Mouse (Mus musculus): ENCODE results near the gene Ano1.

The Ano1 gene

DNA sequence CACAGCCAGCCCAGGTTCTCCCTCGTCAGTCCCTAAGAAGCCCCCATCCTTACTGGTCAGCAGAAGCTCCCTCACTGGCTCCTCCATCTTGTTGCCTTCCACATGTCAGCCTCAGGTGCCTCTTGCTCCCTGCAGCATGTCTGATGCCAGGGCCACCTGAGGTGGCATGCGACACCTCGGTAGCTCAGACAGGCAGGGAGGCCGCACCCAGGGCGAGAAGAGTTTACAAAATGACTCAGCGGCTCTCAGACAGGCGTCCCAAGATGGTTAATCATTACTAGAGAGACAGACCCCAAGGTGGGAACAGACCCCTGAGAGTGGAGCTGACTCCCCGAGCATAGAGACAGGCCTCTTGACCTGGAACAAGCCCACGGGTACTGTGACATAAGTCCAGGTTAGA is at the start of gene Ano1:
Ano1 (minus strand) TSS at position 142 of the 400 bp plus-strand sequence.
- DNase-seq = no peak

GRCm38 (mm10) chr7:144798471-144798870 is 46.7 kb upstream of the Ano1 start:
- peak; percentile 54 for DNase-seq

GRCm38 (mm10) chr7:144796986-144797735 is 45.4 kb upstream of the Ano1 start:
- no peak for DNase-seq

GRCm38 (mm10) chr7:144795976-144796474 is 44.3 kb upstream of the Ano1 start:
- no peak for DNase-seq

DNA sequence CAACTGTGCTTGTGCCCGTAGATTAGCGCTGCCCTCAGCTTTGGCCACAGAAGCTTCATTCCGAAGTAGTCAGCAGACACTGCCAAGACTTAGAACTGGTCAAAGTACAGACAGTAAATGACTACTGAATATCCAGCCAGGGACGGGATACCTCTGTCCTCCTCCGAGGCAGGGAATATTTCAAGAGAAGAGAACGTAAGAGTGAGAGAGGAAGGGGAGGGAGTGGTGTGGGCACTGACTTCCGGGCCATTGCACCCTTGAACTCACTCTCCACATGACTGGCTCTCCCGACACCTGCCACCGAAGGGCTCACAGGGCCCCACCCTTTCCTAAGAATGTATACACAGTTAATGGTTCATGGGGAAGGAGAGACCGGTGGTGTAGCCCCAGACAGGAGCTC is 41.5 kb upstream of the Ano1 start:
- DNase-seq = no peak

GRCm38 (mm10) chr7:144791426-144791825 is 39.7 kb upstream of the Ano1 start:
- DNase-seq = no peak

DNA sequence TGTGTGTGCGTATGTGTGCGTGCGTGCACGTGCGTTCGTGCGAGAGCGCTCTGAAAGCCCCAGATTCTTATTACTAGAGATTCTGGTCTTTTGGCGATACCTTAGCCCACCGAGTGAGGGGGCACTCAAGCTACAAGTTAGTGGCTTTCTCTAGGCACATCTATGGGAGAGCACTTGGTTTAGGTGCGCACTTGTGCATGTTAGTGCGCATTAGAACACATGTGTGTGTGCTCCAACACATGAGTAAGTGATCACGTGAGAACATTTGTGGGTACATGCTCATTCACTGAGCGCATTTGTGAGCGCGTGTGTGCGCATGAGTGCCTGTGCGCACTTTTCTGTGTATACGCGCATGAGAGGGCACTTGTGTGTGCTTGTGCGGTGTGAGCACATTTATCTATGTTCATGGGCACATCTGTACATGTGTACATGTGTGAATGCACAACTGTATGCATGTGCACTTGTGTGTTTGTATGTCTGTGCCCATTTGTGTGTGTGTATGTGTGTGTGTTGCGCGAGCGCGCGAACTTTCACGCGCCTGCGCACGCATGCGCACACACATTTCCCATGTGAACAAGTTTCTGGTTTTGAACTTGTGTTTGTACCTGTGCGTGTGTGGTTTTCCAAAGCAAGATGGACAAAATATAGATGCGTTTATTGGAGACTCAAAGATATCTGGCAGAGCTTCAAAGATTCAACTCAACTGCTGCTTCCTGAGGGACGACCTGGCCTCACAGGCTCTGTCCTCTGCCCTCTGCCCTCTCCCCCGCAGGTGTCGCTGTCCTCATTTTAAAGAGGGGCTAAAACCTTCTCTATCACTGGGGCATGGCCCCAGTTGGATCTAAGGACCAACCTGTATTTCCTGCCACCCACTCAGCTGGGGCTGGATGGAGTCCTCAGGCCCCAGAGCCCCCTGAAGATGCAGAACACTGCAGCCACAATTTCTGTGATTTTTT is 38.1 kb upstream of the Ano1 start:
- DNase-seq = no peak

DNA sequence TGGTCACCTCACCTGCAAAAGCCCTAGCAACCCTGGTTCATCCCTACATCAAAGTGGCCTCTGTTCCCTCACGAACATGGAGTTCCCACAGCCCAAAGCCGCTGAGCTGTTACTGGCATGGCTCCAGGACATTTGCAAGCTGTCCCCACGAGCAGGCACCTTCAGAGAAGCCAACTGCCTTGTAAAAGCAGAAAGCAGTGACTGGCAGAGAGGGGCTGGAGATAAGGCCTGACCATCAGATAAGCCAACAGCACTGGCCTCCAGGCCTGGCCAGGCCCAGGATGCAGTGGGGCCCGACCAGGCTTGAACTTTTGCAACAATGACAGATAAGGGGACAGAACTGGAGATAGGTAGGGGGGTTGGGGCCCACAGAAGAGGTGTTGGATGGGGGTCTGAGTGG is 36.9 kb upstream of the Ano1 start:
- DNase-seq = peak; percentile 28

DNA sequence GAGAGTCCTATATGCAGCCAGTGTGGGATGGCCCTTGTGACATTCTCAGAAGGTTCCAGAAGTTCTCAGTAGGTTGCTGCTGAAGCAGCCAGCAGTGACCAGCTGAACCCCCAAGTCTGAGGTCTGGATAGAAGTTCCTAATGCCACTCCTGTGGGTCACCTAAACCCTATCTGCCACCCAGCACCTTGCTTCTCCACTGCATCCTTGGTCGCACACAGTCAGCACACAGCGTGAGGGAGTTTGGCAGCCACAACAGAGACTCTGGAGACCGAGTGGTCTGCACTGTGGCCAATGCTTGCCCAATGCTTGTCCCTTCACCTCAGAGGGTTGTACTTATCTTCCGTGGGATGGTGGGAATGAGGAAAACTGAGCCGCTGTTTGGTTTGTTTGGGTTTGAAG is 35.7 kb upstream of the Ano1 start:
- no peak for DNase-seq

DNA sequence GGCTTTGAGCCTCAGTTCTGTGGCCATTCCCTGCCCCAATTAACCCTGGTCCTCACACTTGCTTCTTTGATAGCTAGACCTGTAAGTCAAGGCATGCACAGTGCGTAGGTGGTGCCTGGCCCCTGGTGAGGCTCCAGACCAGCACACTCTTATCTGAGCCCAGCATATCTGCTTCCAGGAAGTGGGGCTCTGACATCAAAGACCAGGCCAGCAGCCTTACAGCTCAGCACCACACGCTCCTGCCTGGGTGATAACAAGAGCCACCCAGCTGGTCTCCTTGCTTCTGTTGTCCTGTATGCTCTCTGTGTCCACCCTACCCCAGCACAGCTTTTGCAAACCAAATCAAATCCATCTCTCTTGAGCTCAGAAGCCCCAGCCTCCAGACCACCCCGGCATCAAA is 34.8 kb upstream of the Ano1 start:
- no peak for DNase-seq

DNA sequence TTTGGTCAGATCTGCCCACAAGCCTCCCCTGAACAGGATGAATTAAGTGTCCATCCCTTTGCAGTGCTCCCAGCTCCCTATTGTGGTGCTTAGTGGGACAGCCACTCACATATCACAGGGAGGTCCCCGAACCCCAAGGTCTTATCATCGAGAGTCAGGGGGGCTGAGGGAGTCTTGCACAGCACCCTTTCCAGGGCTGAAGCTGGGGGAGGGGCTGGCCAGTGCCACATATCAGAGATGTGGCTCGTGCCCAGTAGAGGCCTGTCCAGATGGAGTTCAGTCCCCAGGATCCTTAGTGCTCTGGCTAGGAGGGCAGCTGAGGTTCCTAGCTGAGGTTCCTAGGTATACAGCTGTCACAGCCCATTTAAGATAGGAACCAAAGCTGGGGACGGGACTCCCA is 32.4 kb upstream of the Ano1 start:
- DNase-seq = no peak

DNA sequence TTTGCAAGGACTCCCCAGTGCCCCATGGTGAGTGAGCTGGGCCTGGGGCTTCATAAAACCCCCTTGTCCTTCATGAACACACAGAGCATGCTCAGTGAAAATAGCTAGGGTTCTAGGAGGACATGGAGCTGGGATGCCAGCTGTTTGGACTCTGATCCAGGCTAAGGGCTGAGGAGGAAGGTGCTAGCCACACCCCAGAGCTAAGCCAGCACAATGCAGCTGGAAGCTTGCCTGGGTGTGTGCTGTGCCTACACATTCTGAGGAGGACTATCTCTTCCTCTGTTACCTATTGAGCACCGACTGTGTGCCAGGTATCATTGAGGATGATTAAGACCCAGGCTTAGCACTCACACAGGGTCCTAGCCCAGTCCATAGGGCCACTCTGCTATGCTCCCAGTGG is 30.6 kb upstream of the Ano1 start:
- DNase-seq = no peak

- peak; percentile 52 for DNase-seq
Observed at GRCm38 (mm10) chr7:144781337-144781736, 29.6 kb upstream of the Ano1 start.

DNA sequence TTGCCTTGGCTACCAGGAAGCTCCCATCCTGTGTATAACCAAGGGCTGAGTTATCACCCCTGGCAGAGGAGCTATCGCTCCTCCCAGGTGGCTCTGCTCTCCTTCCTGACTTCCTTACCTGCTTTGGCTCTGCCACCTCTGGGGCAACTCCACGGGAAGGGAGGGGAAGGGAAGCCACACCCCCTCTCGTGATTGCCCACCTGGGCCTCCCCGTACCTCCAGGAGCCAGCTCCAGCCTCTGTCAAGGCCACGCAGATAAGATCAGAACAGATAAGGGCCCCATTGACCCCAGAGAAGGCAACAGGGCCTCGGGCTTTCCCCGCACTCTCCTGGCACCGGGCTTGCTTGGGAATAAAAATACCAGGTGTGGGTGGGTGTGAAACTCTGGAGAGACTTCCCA is 28.4 kb upstream of the Ano1 start:
- no peak for DNase-seq

DNA sequence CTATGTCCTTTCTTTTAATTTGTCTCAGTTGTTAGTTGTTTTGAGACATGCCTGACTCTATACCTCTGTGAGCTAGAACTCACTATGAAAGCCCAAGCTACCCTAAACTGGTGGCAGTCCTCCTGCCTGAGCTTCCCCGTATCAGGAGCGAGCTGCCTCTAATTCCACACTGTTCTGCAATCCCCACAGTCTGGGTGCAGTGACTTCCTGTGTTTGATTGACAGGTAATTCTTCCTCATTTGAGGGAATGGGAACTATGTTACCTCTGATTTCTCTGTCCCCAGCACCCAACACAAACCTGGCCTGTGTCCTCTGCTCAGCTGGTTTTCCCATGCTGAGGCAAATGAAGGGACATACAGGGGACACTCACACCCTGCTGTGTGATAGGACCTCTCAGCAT is 27.9 kb upstream of the Ano1 start:
- DNase-seq = no peak

DNA sequence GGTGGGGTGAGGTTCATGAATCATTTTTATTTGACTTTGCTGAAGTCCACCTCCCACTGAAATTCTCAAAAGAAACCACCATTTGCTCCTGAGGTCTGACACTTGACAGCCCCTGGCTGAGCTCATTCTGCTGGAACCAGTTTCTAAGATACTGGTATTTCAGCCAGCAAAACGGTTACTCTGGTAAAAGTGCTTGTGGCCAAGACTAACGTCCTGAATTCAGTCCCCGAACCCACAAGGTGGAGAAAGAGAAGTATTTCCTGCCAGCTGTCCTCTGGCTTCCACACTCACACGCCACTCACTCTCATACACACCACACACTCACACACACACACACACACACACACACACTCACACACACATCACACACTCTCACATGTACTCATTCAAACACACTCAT is 26.0 kb upstream of the Ano1 start:
- no peak for DNase-seq

GRCm38 (mm10) chr7:144775804-144776447 is 24.2 kb upstream of the Ano1 start:
- DNase-seq = peak; percentile 91

- no peak for DNase-seq
Observed at GRCm38 (mm10) chr7:144775214-144775613, 23.4 kb upstream of the Ano1 start.

DNA sequence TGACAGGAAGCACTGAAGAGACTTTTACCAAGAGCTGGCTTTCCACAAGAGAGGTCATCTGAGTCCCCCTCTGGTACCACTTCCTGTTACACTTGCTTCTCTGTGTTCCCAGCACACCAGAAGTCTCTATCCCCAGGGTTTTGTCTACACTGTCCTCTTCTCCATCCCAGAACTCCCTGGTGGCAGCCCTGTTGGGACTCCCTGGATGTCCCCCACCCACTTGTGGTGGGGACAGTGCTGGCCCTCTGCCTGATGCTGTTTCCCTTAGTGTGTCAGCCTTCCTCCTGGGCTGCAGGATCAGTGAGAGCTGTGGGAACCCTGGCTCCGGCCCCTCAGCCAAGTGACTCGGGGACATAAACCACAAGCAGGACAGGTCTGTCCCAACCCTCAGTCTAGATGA is 22.5 kb upstream of the Ano1 start:
- DNase-seq = no peak

GRCm38 (mm10) chr7:144770116-144770515 is 18.3 kb upstream of the Ano1 start:
- DNase-seq = peak; percentile 63

DNA sequence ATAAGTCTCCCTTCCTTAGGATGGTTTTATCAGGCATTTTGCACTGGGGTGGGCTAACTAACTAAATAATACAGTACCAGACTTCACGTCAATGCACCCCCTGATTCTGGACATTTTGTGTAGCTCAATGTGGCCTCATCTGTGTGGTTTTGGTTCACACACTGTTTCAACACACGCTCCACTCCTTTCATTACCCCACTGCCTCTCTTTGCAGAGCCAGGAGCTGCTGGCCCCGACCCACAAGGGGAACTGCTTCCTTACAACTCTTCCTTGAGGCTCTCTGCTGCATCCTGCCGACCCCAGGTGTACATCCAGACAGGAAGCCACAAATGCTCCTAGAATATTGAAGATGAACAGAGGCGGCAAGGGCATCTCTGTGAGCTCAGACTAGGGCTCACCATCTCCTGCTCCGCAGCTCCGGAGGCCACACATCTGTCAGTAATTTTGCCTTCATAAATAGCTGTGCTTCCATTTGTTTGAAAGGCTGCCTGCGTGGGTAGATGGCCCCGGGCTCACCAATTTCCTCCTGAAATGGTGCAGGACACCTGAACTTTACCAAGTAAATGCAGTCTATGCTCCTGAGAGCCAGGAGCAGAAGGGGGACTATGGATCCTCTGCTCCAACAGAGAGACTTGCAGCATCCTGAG is 17.8 kb upstream of the Ano1 start:
- no peak for DNase-seq

DNA sequence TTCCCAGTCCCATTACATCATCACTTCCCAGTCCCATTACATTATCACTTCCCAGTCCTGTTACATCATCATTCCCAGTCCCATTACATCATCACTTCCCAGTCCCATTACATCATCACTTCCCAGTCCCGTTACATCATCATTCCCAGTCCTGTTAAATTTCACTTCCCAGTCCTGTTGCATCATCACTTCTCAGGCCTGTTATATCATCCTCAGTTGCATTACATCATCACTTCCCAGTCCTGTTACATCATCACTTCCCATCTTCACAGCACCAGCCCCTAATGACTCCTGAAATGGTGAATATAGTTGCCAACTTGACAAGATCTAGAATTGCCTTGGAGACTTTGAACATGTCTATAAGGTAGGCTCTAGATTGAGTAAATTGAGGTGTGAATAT is 17.1 kb upstream of the Ano1 start:
- DNase-seq = no peak
